Mouse (Mus musculus) C2C12 (cell line): ENCODE measurements around the gene Bcdin3d. TPM values are rescaled to one million over a fixed set of nuclear protein-coding genes. Genes with fewer than 3 reads are reported as not detected.

Source experiments
- H3K27me3 ChIP-seq: one replicate; pipeline ENCODE4 v1.6.1; 2011; ENCODE audit not compliant: control insufficient read depth, insufficient read depth, insufficient read length
- H3K36me3 ChIP-seq: one replicate; pipeline ENCODE4 v1.6.1; 2011; ENCODE audit not compliant: control insufficient read depth, insufficient read depth
- H3K4me3 ChIP-seq: one replicate; pipeline ENCODE4 v1.5.1; 2011; ENCODE audit warnings: mild to moderate bottlenecking, control low read depth; ENCODE audit not compliant: poor library complexity, insufficient read depth, severe bottlenecking
- H3K79me2 ChIP-seq: one replicate; pipeline ENCODE4 v1.6.1; 2011; ENCODE audit not compliant: control insufficient read depth, insufficient read depth
- H3K79me3 ChIP-seq: one replicate; pipeline ENCODE4 v1.6.1; 2011; ENCODE audit warnings: low read depth, control low read depth
- H3ac ChIP-seq: one replicate; pipeline ENCODE3; 2011; ENCODE audit warnings: low read depth; ENCODE audit not compliant: control insufficient read depth, insufficient read length
- CEBPB ChIP-seq: IDR thresholded peaks from one replicate; pipeline ENCODE4 v1.6.1; 2011; ENCODE audit warnings: low read depth, mild to moderate bottlenecking, control low read depth, moderate library complexity
- CTCF ChIP-seq: IDR thresholded peaks from one replicate; pipeline ENCODE4 v1.5.1; 2011; ENCODE audit not compliant: control insufficient read depth, insufficient read depth, insufficient read length
- FOSL1 ChIP-seq: IDR thresholded peaks from one replicate; pipeline ENCODE4 v1.8.0; 2011; ENCODE audit warnings: mild to moderate bottlenecking, low read length; ENCODE audit not compliant: poor library complexity, insufficient read depth, severe bottlenecking
- MAX ChIP-seq: IDR thresholded peaks from one replicate; pipeline ENCODE4 v1.6.1; 2011; ENCODE audit warnings: mild to moderate bottlenecking, control low read depth
- MYOD1 ChIP-seq: IDR thresholded peaks from one replicate; pipeline ENCODE4 v1.6.1; 2011; ENCODE audit warnings: low read depth; ENCODE audit not compliant: control insufficient read depth, insufficient read length
- MYOG ChIP-seq: IDR thresholded peaks from one replicate; pipeline ENCODE4 v1.6.1; 2011; ENCODE audit not compliant: control insufficient read depth, insufficient read length; ENCODE audit errors: extremely low read depth
- USF1 ChIP-seq: IDR thresholded peaks from one replicate; pipeline ENCODE4 v1.6.1; 2011; ENCODE audit warnings: low read depth, mild to moderate bottlenecking, control low read depth, moderate library complexity
- polyA plus RNA-seq: library from polyadenylated mRNA; unstranded; fragments of >200 nt; fragmentation: generic; extraction: Trizol; gene quantifications from one replicate; pipeline ENCODE4 v1.2.1, GENCODE M21; 2012; ENCODE audit warnings: missing spikeins

The Bcdin3d gene
- polyA plus RNA-seq, 1 experiment: 12.4 TPM

DNA sequence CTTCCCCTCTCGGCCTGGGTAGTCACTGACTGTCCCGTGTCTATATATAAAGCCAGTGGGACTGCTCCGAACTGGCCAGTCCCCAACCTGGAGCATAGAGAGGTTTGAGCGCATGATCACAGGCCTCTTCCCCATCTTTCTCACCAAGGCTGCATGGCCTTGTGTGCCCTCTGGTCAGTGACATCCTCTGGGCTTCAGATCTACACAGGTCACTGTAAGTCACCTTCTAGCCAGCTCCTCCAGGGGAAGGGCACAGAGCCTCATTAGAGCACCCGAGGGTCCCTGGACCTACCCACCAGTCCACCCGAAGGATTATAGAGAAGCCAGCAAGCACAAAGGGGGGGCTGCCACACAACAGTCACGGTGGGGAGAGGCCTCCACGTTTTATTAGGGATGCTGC is 52.9 kb downstream of the Bcdin3d start:
- Histone ChIP-seq H3K27me3 (no peaks in the 10 kb centered on the region), H3K36me3 (peaks cover 16% of the 10 kb centered on the region), H3ac (no peak overlapping the region), H3K4me3 (no peak overlapping the region), H3K79me3 (no peaks in the 10 kb centered on the region), H3K79me2 (no peaks in the 10 kb centered on the region)
- TF ChIP-seq USF1 (no peak), MAX (no peak), MYOG (no peak), CEBPB (no peak), FOSL1 (no peak), MYOD1 (no peak), CTCF (no peak)

- Histone ChIP-seq H3K4me3 (no peak overlapping the region), H3K36me3 (peaks cover 11% of the 10 kb centered on the region), H3ac (no peak overlapping the region), H3K79me2 (no peaks in the 10 kb centered on the region), H3K27me3 (no peaks in the 10 kb centered on the region), H3K79me3 (no peaks in the 10 kb centered on the region)
- TF ChIP-seq USF1 (no peak), MYOG (no peak), CTCF (no peak), FOSL1 (no peak), MYOD1 (no peak), CEBPB (no peak), MAX (no peak)
Measured at GRCm38 (mm10) chr15:99421152-99421551, 53.4 kb downstream of the Bcdin3d start.

DNA sequence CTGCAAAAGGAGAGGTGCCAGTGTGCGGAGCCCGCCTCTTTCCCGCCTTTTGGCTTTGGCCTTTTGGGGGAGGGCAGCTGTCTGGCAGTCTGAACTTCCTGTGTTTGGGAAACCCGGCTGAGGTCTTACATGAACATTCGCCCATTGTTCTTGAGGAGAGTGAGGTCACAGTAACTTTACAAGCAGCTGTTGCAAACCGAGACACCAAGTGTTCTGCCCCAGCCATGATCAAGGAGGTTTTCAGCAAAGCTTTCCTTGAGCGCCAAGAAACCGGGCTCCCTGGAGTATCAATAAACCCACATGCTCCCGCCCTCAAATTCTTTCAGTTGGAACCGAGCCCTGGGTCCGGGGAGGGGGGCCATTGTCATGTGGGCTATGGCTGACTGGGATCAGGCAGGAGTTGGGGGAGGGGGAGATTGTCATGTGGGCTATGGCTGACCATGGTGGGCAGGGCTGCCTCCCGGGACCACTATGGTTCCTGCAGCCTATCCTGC is 54.0 kb downstream of the Bcdin3d start:
- Histone ChIP-seq H3K36me3 (peaks cover 10% of the 10 kb centered on the region), H3ac (no peak overlapping the region), H3K4me3 (no peak overlapping the region), H3K79me2 (no peaks in the 10 kb centered on the region), H3K79me3 (no peaks in the 10 kb centered on the region), H3K27me3 (no peaks in the 10 kb centered on the region)
- no peak for TF ChIP-seq CTCF
- peak; percentile 47 for TF ChIP-seq USF1
- peak; percentile 93 for TF ChIP-seq MYOD1

GRCm38 (mm10) chr15:99420101-99420500 is 54.4 kb downstream of the Bcdin3d start:
- Histone ChIP-seq H3ac (no peak overlapping the region), H3K79me3 (no peaks in the 10 kb centered on the region), H3K36me3 (peaks cover 10% of the 10 kb centered on the region), H3K4me3 (no peak overlapping the region), H3K79me2 (no peaks in the 10 kb centered on the region), H3K27me3 (no peaks in the 10 kb centered on the region)
- no peak for TF ChIP-seq MAX
- no peak for TF ChIP-seq USF1
- no peak for TF ChIP-seq CEBPB
- no peak for TF ChIP-seq FOSL1
- no peak for TF ChIP-seq MYOD1
- no peak for TF ChIP-seq MYOG
- TF ChIP-seq CTCF: no peak

Other genes with a start within 250 kb of the Bcdin3d start
- 0.04 TPM for gene Kcnh3, start 249.9 kb downstream of the Bcdin3d start, polyA plus RNA-seq
- gene Mcrs1, start 222.8 kb downstream of the Bcdin3d start, polyA plus RNA-seq: 118 TPM
- 24.7 TPM for gene Prpf40b, start 179.6 kb downstream of the Bcdin3d start, polyA plus RNA-seq
- gene Fam186b, start 178.8 kb downstream of the Bcdin3d start, polyA plus RNA-seq: not detected
- gene Fmnl3, start 104.2 kb downstream of the Bcdin3d start, polyA plus RNA-seq: 76.6 TPM
- 372 TPM for gene Tmbim6, start 81.8 kb downstream of the Bcdin3d start, polyA plus RNA-seq
- 17.7 TPM for gene Nckap5l, start 17.0 kb downstream of the Bcdin3d start, polyA plus RNA-seq
- 0.68 TPM for gene Faim2, start 53.4 kb upstream of the Bcdin3d start, polyA plus RNA-seq
- gene Aqp2, start 104.3 kb upstream of the Bcdin3d start, polyA plus RNA-seq: 0.18 TPM
- 395 TPM for gene Aqp5, start 116.1 kb upstream of the Bcdin3d start, polyA plus RNA-seq
- gene Aqp6, start 126.7 kb upstream of the Bcdin3d start, polyA plus RNA-seq: not detected
- gene Racgap1, start 176.9 kb upstream of the Bcdin3d start, polyA plus RNA-seq: 175 TPM
- gene Asic1, start 195.6 kb upstream of the Bcdin3d start, polyA plus RNA-seq: 2.2 TPM
- gene Smarcd1, start 227.4 kb upstream of the Bcdin3d start, polyA plus RNA-seq: 28.6 TPM
- gene Gm17349, start 230.8 kb upstream of the Bcdin3d start, polyA plus RNA-seq: not detected
- gene Gpd1, start 242.8 kb upstream of the Bcdin3d start, polyA plus RNA-seq: 0.64 TPM